Mouse (Mus musculus) megakaryocyte, embryonic 14.5 days (primary cell): ENCODE data around the gene Wdr91.

ENCODE experiments used
- FLI1 ChIP-seq: IDR thresholded peaks from 2 replicates; pipeline ENCODE4 v1.6.1; 2012; ENCODE audit warnings: low read length, inconsistent platforms, mixed read lengths
- GATA1 ChIP-seq: IDR thresholded peaks from 3 replicates; pipeline ENCODE4 v1.6.1; 2012; ENCODE audit warnings: mixed read lengths, low read length, inconsistent platforms, borderline replicate concordance

DNA sequence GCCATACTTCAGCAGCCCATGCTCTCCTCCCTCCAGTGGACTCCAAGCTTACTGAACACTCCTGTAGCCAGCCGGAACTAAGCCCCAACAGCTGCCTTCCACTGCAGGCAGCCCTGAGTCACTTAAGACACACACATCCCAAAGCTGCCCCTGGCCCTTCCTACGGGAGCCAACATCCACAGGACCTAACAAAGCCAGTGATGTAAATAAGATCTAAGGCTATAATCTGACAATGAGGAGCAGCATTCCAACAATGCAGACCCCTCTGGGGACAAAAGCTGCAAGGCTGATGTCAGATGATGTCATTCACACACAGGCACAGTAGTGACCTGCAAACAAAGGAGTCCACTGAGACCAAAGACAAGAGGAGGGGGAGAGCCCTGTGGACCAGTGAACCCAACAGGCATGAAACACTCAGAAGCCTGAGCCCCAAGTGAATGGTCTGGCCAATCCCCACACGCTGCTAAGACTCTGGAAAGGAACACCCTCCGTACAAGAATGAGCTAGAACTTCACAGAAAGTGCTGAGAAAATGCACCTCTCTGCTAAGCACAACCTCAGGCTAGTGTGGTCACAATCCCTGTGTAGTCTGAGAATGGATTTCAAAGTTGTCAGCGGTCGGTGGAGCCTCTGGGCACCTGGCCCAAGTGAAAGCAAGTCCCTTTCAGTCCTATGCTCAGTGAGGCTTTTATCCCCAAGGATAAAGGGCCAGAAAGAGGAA lies 23.4 kb downstream of the Wdr91 start:
- TF ChIP-seq GATA1, result no peak
- no peak for TF ChIP-seq FLI1
